Mouse (Mus musculus): ENCODE data around the gene Cdrt4.

The Cdrt4 gene

GRCm38 (mm10) chr11:62995755-62996521 is 44.9 kb downstream of the Cdrt4 start:
- DNase-seq (ENCODE audit: low read depth, low spot score): no peak

GRCm38 (mm10) chr11:62996522-62996898 is 45.5 kb downstream of the Cdrt4 start:
- no peak for DNase-seq (ENCODE audit: low read depth, low spot score)

DNA sequence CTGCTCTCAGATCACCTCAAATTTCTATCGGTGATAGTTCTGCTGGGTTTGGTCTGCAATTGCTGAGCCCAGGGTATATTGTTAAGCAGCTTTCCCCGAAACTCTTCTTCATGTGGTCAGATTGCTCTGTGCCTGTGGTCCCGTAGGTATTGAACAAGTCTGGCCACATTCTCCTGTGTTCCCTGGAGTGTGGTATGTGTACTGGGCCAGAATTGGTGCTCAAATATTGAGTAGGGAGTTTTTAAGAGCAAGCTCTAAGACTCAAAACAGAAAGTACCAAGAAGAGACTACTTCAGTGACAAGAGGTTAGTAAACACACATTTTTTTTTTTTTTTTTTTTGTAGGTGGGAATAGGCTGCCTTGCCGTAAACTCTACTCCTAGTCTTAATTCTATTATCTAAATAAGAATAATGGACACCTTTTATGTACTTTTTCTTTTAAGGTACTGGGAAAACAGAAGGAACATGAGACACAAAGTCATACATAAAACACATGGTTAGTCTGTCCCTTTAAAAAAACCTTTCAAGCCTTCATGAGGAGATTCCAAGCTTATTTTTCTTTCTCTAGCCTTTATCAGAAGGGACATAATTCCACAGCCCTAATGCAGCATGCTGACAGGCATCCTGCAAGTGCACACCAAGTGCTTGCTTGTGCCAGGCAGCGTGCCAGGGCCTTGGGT is 46.2 kb downstream of the Cdrt4 start:
- no peak for DNase-seq (ENCODE audit: low read depth, low spot score)

DNA sequence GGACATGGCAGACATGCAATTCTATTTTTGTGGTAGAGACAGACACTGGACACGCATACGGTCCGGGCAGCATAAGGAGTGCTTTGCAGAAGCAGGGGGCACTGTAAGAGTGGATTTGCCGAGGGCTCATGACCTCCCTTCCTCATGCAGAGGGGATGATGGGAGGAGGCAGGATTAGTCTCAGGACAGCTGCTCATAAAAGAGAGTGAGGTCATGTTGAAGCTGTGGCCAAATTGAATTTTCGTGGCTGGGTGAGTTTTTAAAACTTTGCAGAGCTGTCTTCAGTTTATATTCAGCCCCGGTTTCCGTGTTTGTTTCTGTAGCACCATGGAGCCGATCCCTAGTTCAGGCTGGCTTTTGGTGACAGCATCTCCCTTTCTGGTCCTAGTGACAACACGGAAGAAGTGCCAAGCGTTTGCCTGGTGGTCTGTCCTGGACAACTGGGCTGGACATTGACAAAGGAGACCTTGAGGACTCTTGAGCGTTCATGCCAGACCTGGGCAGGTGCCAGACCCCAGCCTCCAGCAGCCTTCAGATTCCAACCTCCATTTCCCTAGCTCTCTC is 46.8 kb downstream of the Cdrt4 start:
- DNase-seq (ENCODE audit: low read depth, low spot score): no peak

DNA sequence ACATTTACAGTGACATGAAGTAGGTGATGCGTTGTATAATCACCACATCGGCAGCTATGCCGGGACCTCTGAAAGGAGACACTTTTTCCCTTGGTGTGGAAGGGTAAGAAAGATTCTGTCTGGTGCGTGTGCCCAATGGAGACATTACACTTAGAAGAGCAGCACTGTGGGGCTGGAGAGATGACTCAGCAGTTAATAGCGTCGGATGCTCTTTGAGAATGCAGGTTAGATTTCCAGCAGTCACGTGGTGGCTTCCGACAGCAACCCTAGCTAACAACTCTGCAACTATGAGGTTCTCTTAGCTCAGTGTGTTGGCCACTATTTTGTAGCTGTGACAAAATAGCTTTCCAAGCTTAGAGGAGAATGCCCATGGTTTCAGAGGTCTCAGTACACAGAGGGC is 49.1 kb downstream of the Cdrt4 start:
- no peak for DNase-seq (ENCODE audit: low read depth, low spot score)

- no peak for DNase-seq (ENCODE audit: low read depth, low spot score)
Observed at GRCm38 (mm10) chr11:63004617-63005016, 53.6 kb downstream of the Cdrt4 start.

DNA sequence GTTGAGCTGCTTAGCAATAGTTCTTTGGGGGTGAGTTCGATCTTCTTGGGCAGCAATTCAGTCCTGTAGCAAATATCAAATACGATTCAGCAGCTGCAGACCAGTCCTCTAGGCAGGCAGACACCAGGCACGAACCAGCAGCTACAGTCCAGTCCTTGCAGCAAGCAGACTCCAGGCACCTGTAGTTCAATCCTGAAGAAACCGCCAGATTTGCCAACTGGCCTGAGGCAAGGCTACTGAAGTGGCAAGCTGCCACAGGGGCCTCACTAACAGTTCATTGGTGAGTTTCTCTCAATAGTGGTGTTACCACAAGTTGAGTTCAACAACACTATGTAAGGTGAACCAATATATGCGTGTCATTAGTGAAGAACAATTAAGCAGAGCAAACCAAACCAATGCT is 56.4 kb downstream of the Cdrt4 start:
- no peak for DNase-seq (ENCODE audit: low read depth, low spot score)

GRCm38 (mm10) chr11:63008004-63008403 is 57.0 kb downstream of the Cdrt4 start:
- DNase-seq (ENCODE audit: low read depth, low spot score): no peak

GRCm38 (mm10) chr11:63009761-63010160 is 58.8 kb downstream of the Cdrt4 start:
- no peak for DNase-seq (ENCODE audit: low read depth, low spot score)

GRCm38 (mm10) chr11:63017327-63018082 is 66.5 kb downstream of the Cdrt4 start:
- DNase-seq (ENCODE audit: low read depth, low spot score): no peak

GRCm38 (mm10) chr11:63018083-63018622 is 67.2 kb downstream of the Cdrt4 start:
- DNase-seq (ENCODE audit: low read depth, low spot score): no peak

DNA sequence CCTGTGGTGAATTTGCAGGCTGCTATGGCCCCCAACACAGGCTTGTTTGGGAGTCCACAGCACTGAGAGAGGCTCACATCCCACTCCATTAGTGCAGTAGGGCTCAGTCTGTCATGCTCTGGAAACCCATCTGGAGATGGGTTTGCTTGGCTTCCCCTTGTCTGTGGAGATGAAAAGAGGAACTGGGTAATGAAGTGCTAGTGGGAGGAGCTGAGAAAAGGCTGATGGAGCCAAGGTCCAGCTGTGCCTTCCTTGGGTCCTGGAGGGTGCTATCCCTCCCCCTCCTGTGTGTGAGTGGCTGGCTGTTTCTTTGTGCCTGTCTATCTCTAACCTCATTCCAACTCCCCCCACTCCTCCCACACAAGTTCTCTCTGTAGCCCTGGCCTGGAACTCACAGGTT is 69.6 kb downstream of the Cdrt4 start:
- DNase-seq (ENCODE audit: low read depth, low spot score): no peak

GRCm38 (mm10) chr11:63021141-63021806 is 70.3 kb downstream of the Cdrt4 start:
- no peak for DNase-seq (ENCODE audit: low read depth, low spot score)

- no peak for DNase-seq (ENCODE audit: low read depth, low spot score)
Observed at GRCm38 (mm10) chr11:63023461-63023860, 72.5 kb downstream of the Cdrt4 start.

DNA sequence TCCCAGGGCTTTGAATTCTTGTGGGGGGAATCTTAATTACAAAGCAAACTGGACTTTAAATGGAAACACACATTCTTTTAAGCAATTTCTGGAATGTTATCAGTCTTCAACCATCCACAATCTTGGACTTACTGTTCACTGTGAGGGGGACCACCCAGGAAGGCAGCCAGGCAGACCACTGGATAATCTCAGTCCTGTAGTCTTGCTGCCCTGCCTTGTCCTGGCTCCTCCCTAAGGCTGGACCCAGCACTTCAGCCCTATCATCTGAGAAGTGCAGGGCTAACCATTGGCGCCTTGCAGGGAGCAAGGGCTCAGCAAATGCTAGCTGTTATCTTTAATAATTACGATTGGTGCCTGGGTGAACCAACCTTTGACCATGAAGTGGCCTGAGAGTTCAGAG is 73.1 kb downstream of the Cdrt4 start:
- DNase-seq (ENCODE audit: low read depth, low spot score): no peak

GRCm38 (mm10) chr11:63025476-63025875 is 74.5 kb downstream of the Cdrt4 start:
- DNase-seq (ENCODE audit: low read depth, low spot score): no peak

GRCm38 (mm10) chr11:63026651-63027141 is 75.7 kb downstream of the Cdrt4 start:
- no peak for DNase-seq (ENCODE audit: low read depth, low spot score)

- DNase-seq (ENCODE audit: low read depth, low spot score): no peak
Observed at GRCm38 (mm10) chr11:63028131-63028530, 77.1 kb downstream of the Cdrt4 start.

DNA sequence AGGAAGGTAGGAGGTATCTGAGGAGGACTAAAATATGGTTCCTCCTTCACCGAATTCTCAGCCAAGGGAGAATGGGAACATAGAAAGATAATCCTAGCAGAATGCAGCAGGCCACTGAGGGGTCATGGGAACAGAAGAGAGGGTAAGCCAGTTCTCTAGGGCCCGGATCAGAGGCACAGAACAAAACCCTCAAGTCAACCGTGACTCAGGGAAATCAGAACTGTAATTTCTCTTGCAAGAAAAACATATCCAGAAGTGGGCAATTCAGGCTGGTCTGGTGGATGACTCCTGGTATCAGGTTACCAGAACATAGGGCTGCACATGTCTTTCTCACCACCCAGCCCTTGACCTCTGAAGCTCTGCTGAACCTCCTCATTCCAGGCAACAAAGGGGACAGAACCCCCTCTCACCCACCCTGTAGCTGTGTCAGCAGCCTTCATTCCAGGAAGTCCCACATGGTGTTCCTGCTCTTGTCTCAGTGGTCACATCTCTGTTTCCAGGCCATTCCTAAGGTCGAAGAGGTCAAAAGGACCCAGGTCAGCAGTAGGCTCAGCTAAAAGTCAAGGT is 78.2 kb downstream of the Cdrt4 start:
- DNase-seq (ENCODE audit: low read depth, low spot score): no peak

DNA sequence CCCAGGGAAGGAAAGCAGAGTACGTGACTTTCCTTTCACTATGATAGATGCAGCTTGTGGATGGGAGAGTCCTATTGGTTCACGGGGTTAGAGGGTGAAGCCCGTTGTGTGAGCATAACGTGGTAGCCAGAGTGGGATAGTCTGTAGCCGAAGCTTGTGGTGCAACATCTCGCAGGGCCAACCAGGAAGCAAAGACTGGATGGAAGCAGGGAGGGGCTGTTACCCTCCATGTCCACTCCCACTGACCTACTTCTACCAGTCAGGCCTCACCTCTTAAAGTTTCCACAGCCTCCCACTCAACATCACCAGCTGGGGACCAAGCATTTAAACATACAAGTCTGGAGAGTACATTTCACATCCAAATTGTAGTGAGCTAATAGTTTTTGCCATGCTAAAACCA is 78.7 kb downstream of the Cdrt4 start:
- DNase-seq (ENCODE audit: low read depth, low spot score): no peak

Measured in CD4-positive, CD25-positive, alpha-beta regulatory T cell, adult 2 months (primary cell).